Mouse (Mus musculus) lung, adult 2 months (tissue): ENCODE data around the gene Ptma. TPM values are rescaled to one million over a fixed set of nuclear protein-coding genes. Genes with fewer than 3 reads are reported as not detected.

Source experiments
- DNase-seq: peaks from one replicate; pipeline ENCODE4 v3.0.0; 2022
- H3K4me1 ChIP-seq: fragments of 200-500 bp; 2 replicates; pipeline ENCODE4 v1.6.1; 2011; ENCODE audit warnings: low read length; ENCODE audit not compliant: control insufficient read depth, insufficient read depth
- H3K4me3 ChIP-seq: fragments of 200-500 bp; replicated peaks from 2 replicates; pipeline ENCODE3; 2011; ENCODE audit warnings: low read depth, mild to moderate bottlenecking, control low read depth, low read length; ENCODE audit errors: extremely low read depth
- CTCF ChIP-seq: fragments of 200-500 bp; IDR thresholded peaks from 2 replicates; pipeline ENCODE4 v1.5.1; 2011; ENCODE audit warnings: mild to moderate bottlenecking, low read length, control low read depth; ENCODE audit not compliant: insufficient read depth
- POLR2A ChIP-seq: fragments of 200-500 bp; IDR thresholded peaks from 2 replicates; pipeline ENCODE4 v1.6.1; 2011; ENCODE audit warnings: low read depth, mild to moderate bottlenecking, control low read depth, low read length, borderline replicate concordance; ENCODE audit errors: extremely low read depth
- WGBS: fragments of 180-500 bp; shearing (Covaris S2); methylation state at CpG from one replicate; pipeline ENCODE4 v1.1.7; 2018; 5-methylcytosine and 5-hydroxymethylcytosine counted together
- polyA plus RNA-seq: library from polyadenylated mRNA; depleted of rRNA; stranded (reverse); fragments of >200 nt; gene quantifications from 2 replicates; pipeline ENCODE4 v1.2.3, GENCODE M21; 2012

The Ptma gene
- polyA plus RNA-seq, 1 experiment = 751 TPM

GRCm38 (mm10) chr1:86525499-86526115 is 919 bp upstream of the Ptma start:
- peaks cover 18% of the 10 kb centered on the region for H3K4me1 ChIP-seq
- peak overlapping the region; percentile 86 for H3K4me3 ChIP-seq
- no peak for TF ChIP-seq POLR2A
- TF ChIP-seq CTCF = no peak
- peak; percentile 82 for DNase-seq
- under 1% methylated on average over 44 of the region's 44 CpGs for WGBS

- 1% methylated on average over 111 of the region's 111 CpGs for WGBS
- peaks cover 19% of the 10 kb centered on the region for H3K4me1 ChIP-seq
Measured at GRCm38 (mm10) chr1:86526789-86527598, 468 bp downstream of the Ptma start.

GRCm38 (mm10) chr1:86527599-86528486 is 1.3 kb downstream of the Ptma start:
- Histone ChIP-seq H3K4me1 (peaks cover 16% of the 10 kb centered on the region), H3K4me3 (peak overlapping the region; percentile 87)
- TF ChIP-seq CTCF (no peak), POLR2A (no peak)
- DNase-seq = peak; percentile 95
- WGBS = under 1% methylated on average over 87 of the region's 89 CpGs

More at GRCm38 (mm10) chr1:86526789-86527598, 468 bp downstream of the Ptma start:
- TF ChIP-seq POLR2A = no peak
- no peak for TF ChIP-seq CTCF
- DNase-seq = peak; percentile 53
- peak overlapping the region; percentile 87 for H3K4me3 ChIP-seq

- peaks cover 15% of the 10 kb centered on the region for H3K4me1 ChIP-seq
- peak; percentile 59 for DNase-seq
- under 1% methylated on average over 15 of the region's 15 CpGs for WGBS
- peak overlapping the region; percentile 87 for H3K4me3 ChIP-seq
- TF ChIP-seq CTCF (peak; percentile 13; the same call in 1 of the 2 replicates), POLR2A (no peak; the same call in 1 of the 2 replicates)
Measured at GRCm38 (mm10) chr1:86528571-86529180, 2.1 kb downstream of the Ptma start.

GRCm38 (mm10) chr1:86529590-86529989 is 3.1 kb downstream of the Ptma start:
- TF ChIP-seq CTCF (no peak), POLR2A (no peak)
- Histone ChIP-seq H3K4me3 (no peak overlapping the region), H3K4me1 (peaks cover 12% of the 10 kb centered on the region)
- 15% methylated on average over 4 of the region's 4 CpGs for WGBS
- no peak for DNase-seq

- peaks cover 8% of the 10 kb centered on the region for H3K4me1 ChIP-seq
- no peak overlapping the region for H3K4me3 ChIP-seq
- no peak for TF ChIP-seq POLR2A
- no peak for TF ChIP-seq CTCF
- DNase-seq = no peak
- 26% methylated on average over 4 of the region's 4 CpGs for WGBS
Measured at GRCm38 (mm10) chr1:86530871-86531546, 4.5 kb downstream of the Ptma start.

- H3K4me1 ChIP-seq = peaks cover 8% of the 10 kb centered on the region
- 27% methylated on average over 13 of the region's 13 CpGs for WGBS
- DNase-seq = no peak
- TF ChIP-seq CTCF (no peak), POLR2A (no peak)
- H3K4me3 ChIP-seq = no peak overlapping the region
Measured at GRCm38 (mm10) chr1:86531547-86532321, 5.2 kb downstream of the Ptma start.

GRCm38 (mm10) chr1:86532362-86533051 is 6.0 kb downstream of the Ptma start:
- peak; percentile 93 for DNase-seq
- Histone ChIP-seq H3K4me3 (no peak overlapping the region), H3K4me1 (peaks cover 8% of the 10 kb centered on the region)
- TF ChIP-seq CTCF (peak; percentile 88), POLR2A (no peak)
- 22% methylated on average over 11 of the region's 11 CpGs for WGBS
